Mouse (Mus musculus): ENCODE measurements around the gene Cuedc1.
"Not testable (repeated sequence)": the region's sequence is repeated elsewhere in the genome, so short reads cannot be mapped to it uniquely, and the experiment has no call there.

Cuedc1 gene

GRCm38 (mm10) chr11:88203712-88204532, 106.1 kb downstream of the Cuedc1 start, which contains the start of gene Mrps23:
TSS of gene Mrps23 (plus strand) at chr11:88204388.
- peak; percentile 98 for DNase-seq (ENCODE audit: low read depth, low spot score)

- no peak for DNase-seq (ENCODE audit: low read depth, low spot score)
Observed at GRCm38 (mm10) chr11:88204593-88205368, 106.9 kb downstream of the Cuedc1 start.

- not testable (repeated sequence) for DNase-seq (ENCODE audit: low read depth, low spot score)
Observed at GRCm38 (mm10) chr11:88206576-88206975, 108.7 kb downstream of the Cuedc1 start.

GRCm38 (mm10) chr11:88207697-88208096, 109.8 kb downstream of the Cuedc1 start:
- no peak for DNase-seq (ENCODE audit: low read depth, low spot score)

GRCm38 (mm10) chr11:88211824-88212582, 114.1 kb downstream of the Cuedc1 start:
- DNase-seq (ENCODE audit: low read depth, low spot score) = no peak

- DNase-seq (ENCODE audit: low read depth, low spot score) = peak; percentile 24
Observed at GRCm38 (mm10) chr11:88213757-88214156, 115.9 kb downstream of the Cuedc1 start.

- DNase-seq (ENCODE audit: low read depth, low spot score) = peak; percentile 97
Observed at GRCm38 (mm10) chr11:88214881-88215831, 117.3 kb downstream of the Cuedc1 start.

- peak; percentile 85 for DNase-seq (ENCODE audit: low read depth, low spot score)
Observed at GRCm38 (mm10) chr11:88216231-88216685, 118.4 kb downstream of the Cuedc1 start.

GRCm38 (mm10) chr11:88218155-88218554, 120.3 kb downstream of the Cuedc1 start:
- no peak for DNase-seq (ENCODE audit: low read depth, low spot score)

- no peak for DNase-seq (ENCODE audit: low read depth, low spot score)
Observed at GRCm38 (mm10) chr11:88218586-88218985, 120.7 kb downstream of the Cuedc1 start.

GRCm38 (mm10) chr11:88221929-88222475, 124.1 kb downstream of the Cuedc1 start:
- no peak for DNase-seq (ENCODE audit: low read depth, low spot score)

- DNase-seq (ENCODE audit: low read depth, low spot score) = peak; percentile 60
Observed at GRCm38 (mm10) chr11:88227001-88227957, 129.4 kb downstream of the Cuedc1 start.

- no peak for DNase-seq (ENCODE audit: low read depth, low spot score)
Observed at GRCm38 (mm10) chr11:88231213-88231790, 133.4 kb downstream of the Cuedc1 start.

GRCm38 (mm10) chr11:88233528-88234427, 135.9 kb downstream of the Cuedc1 start:
- peak; percentile 49 for DNase-seq (ENCODE audit: low read depth, low spot score)

- DNase-seq (ENCODE audit: low read depth, low spot score) = no peak
Observed at GRCm38 (mm10) chr11:88234789-88235188, 136.9 kb downstream of the Cuedc1 start.

- DNase-seq (ENCODE audit: low read depth, low spot score) = peak; percentile 65
Observed at GRCm38 (mm10) chr11:88235221-88236203, 137.7 kb downstream of the Cuedc1 start.
